Comparison of ENCODE assay signal across 10 mouse cellular contexts in genomic region chrX:135601298-135602029, GRCm38 (mm10). TPM values are rescaled to one million over a fixed set of nuclear protein-coding genes. Genes with fewer than 3 reads are reported as not detected.
DNase-seq lines count a peak whose midpoint lies in the region; ATAC-seq and TF ChIP-seq lines count a peak whose summit lies in the region.
"Not testable (repeated sequence)": the region's sequence is repeated elsewhere in the genome, so short reads cannot be mapped to it uniquely, and the experiment has no call there.
"Had no signal": no experiment of that assay in that cellular context is flagged by ENCODE, and none has a peak within 500 bp of the region (broad histone marks: within the 10 kb centered on the region; RNA-seq: fewer than 3 reads in every experiment).

No protein-coding gene starts in this region.

- H3K4me3 ChIP-seq in hindbrain, embryonic 14.5 days (replicated peaks; ENCODE audit: low read length); lung, adult 2 months (replicated peaks; ENCODE audit: extremely low read depth, low read depth, low read length): not testable (repeated sequence)

- DNase-seq in R1 (ENCODE audit: low read depth, low spot score): peak; percentile 80
- peak; percentile 13 for DNase-seq in cerebellum, adult 8-10 months
- DNase-seq in frontal cortex, adult 2 months (ENCODE audit: extremely low spot score in 1 of 2, low spot score in 1 of 2): peak; percentile 51 to 70
- DNase-seq in hindbrain, embryonic 14.5 days (ENCODE audit: low spot score): peak; percentile 42
- DNase-seq in layer of hippocampus, adult 9-10 months (ENCODE audit: low spot score): peak; percentile 37
- DNase-seq in lung, adult 2 months: peak; percentile 3
- peak; percentile 55 for DNase-seq in right cerebral cortex, adult 18-20 months

- 56% methylated on average over 3 of the region's 3 CpGs for WGBS in hindbrain, embryonic 14.5 days
- WGBS in lung, adult 2 months: 68% methylated on average over 3 of the region's 3 CpGs

- not testable (repeated sequence) for H3K4me2 ChIP-seq in hindbrain, embryonic 14.5 days (replicated peaks)

- not testable (repeated sequence) for H3K4me1 ChIP-seq in hindbrain, embryonic 14.5 days (replicated peaks; ENCODE audit: control insufficient read depth, insufficient read depth, low read length); lung, adult 2 months (ENCODE audit: control insufficient read depth, insufficient read depth, low read length)

- not testable (repeated sequence) for H3K9me3 ChIP-seq in hindbrain, embryonic 14.5 days (ENCODE audit: control insufficient read depth, low read length)

- TF ChIP-seq CTCF in lung, adult 2 months (IDR thresholded peaks at IDR 0.05; ENCODE audit: insufficient read depth, low read length): not testable (repeated sequence)

- H3K27ac ChIP-seq in hindbrain, embryonic 14.5 days: not testable (repeated sequence)

- not testable (repeated sequence) for ATAC-seq in hindbrain, embryonic 14.5 days (ENCODE audit: low FRiP score)

- H3K36me3 ChIP-seq in hindbrain, embryonic 14.5 days (replicated peaks; ENCODE audit: control insufficient read depth, insufficient read depth): not testable (repeated sequence)

- H3K27me3 ChIP-seq in hindbrain, embryonic 14.5 days (ENCODE audit: control insufficient read depth, insufficient read depth, low read length): not testable (repeated sequence)

- not testable (repeated sequence) for H3K9ac ChIP-seq in hindbrain, embryonic 14.5 days

- not testable (repeated sequence) for TF ChIP-seq POLR2A in lung, adult 2 months (IDR thresholded peaks at IDR 0.05; ENCODE audit: borderline replicate concordance, extremely low read depth, low read depth, low read length)

RNA-seq across cellular contexts. Expression of gene Nxf7, which starts 2.9 kb away (rescaled TPM):
- polyA plus RNA-seq in frontal cortex, adult 2 months (2012; rRNA removed): 4.3 and 5.0 TPM in 2 replicates
- polyA plus RNA-seq in hindbrain, embryonic 14.5 days (2014; fragmentation: Nextera tagmentation; extraction: Ambion mirVana): not detected in 2 replicates
- 0.21 and 0.23 TPM in 2 replicates for polyA plus RNA-seq in lung, adult 2 months (2012; rRNA removed)
- polyA plus RNA-seq: embryonic facial prominence, embryonic 12.5 days; midbrain, embryonic 16.5 days had no signal

RNA-seq across cellular contexts. Expression of gene Prame, which starts 26.0 kb away (rescaled TPM):
- not detected in 2 replicates for polyA plus RNA-seq in frontal cortex, adult 2 months (2012; rRNA removed)
- polyA plus RNA-seq in hindbrain, embryonic 14.5 days (2014; fragmentation: Nextera tagmentation; extraction: Ambion mirVana): not detected in 2 replicates
- not detected in 2 replicates for polyA plus RNA-seq in lung, adult 2 months (2012; rRNA removed)
- polyA plus RNA-seq: embryonic facial prominence, embryonic 12.5 days; heart, embryonic 11.5 days; midbrain, embryonic 16.5 days had no signal

Comparison
In these comparisons a context has a peak if more than half of its experiments do, and no peak if none do; other contexts are left out.
1. DNase-seq: peak in every context shown above with its lines; median percentile 80 in R1; 60 in frontal cortex, adult 2 months; 55 in right cerebral cortex, adult 18-20 months; 42 in hindbrain, embryonic 14.5 days; 37 in layer of hippocampus, adult 9-10 months; 13 in cerebellum, adult 8-10 months; 3 in lung, adult 2 months.